Comparison of ENCODE assay signal across 8 mouse cellular contexts in the genomic region with DNA sequence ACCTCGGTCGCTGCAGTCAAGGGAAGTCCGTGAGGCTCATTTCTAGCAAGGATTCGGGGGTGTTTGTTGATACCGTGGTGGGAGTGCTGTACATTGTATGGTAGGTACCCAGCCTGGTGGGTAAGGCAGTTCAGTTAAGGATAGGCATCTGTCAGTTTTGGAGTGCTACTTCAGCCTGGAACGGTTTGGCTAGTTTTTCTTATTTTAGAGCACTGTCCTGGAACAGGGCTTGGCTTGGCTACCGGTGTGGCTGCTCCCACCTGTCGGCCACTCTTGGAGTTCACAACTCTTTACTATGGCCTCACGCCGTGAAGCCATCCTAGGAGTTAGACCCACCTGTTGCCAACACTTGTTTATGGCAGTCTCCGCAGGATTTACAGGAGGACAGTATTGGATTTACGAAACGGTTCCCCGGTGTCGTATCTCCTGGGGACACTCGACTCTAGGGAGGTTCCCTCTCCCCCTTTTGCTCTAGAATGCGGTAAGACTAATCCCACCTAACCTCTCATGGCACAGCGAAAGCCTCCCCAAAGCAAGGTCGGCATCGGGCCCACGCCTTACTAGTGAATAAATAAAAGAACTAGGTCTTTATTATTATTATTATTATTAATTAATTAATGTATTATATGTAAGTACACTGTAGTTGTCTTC. TPM values are rescaled to one million over a fixed set of nuclear protein-coding genes. Genes with fewer than 3 reads are reported as not detected.
DNase-seq lines count a peak whose midpoint lies in the region; ATAC-seq and TF ChIP-seq lines count a peak whose summit lies in the region.

No protein-coding gene starts in this region.

- H3K27ac ChIP-seq in forebrain, embryonic 14.5 days (ENCODE audit: low read depth, low read length) = peak overlapping the region; percentile 97
- peak overlapping the region; percentile 97 for H3K27ac ChIP-seq in hindbrain, embryonic 13.5 days
- H3K27ac ChIP-seq in limb, embryonic 12.5 days = peak overlapping the region; percentile 94
- H3K27ac ChIP-seq in midbrain, embryonic 15.5 days = peak overlapping the region; percentile 97

- TF ChIP-seq POLR2A in brain, embryonic 14.5 days (IDR thresholded peaks at IDR 0.05; ENCODE audit: borderline replicate concordance, extremely low read depth, insufficient read depth, insufficient read length, poor library complexity, severe bottlenecking) = no peak

- no peaks in the 10 kb centered on the region for H3K9me3 ChIP-seq in forebrain, embryonic 14.5 days (replicated peaks; ENCODE audit: control insufficient read depth, low read length)
- H3K9me3 ChIP-seq in hindbrain, embryonic 13.5 days = no peaks in the 10 kb centered on the region
- no peaks in the 10 kb centered on the region for H3K9me3 ChIP-seq in limb, embryonic 12.5 days
- no peaks in the 10 kb centered on the region for H3K9me3 ChIP-seq in midbrain, embryonic 15.5 days

- no peaks in the 10 kb centered on the region for H3K36me3 ChIP-seq in forebrain, embryonic 14.5 days (ENCODE audit: control insufficient read depth, insufficient read depth, low read length)
- no peaks in the 10 kb centered on the region for H3K36me3 ChIP-seq in hindbrain, embryonic 13.5 days
- H3K36me3 ChIP-seq in limb, embryonic 12.5 days = no peaks in the 10 kb centered on the region
- H3K36me3 ChIP-seq in midbrain, embryonic 15.5 days (replicated peaks) = no peaks in the 10 kb centered on the region

- H3K27me3 ChIP-seq in forebrain, embryonic 14.5 days (replicated peaks; ENCODE audit: control insufficient read depth, insufficient read depth, low read length) = no peaks in the 10 kb centered on the region
- no peaks in the 10 kb centered on the region for H3K27me3 ChIP-seq in hindbrain, embryonic 13.5 days
- no peaks in the 10 kb centered on the region for H3K27me3 ChIP-seq in limb, embryonic 12.5 days
- H3K27me3 ChIP-seq in midbrain, embryonic 15.5 days (replicated peaks) = no peaks in the 10 kb centered on the region

- peak overlapping the region; percentile 93 for H3K4me2 ChIP-seq in forebrain, embryonic 14.5 days (ENCODE audit: low read length)
- H3K4me2 ChIP-seq in hindbrain, embryonic 13.5 days = peak overlapping the region; percentile 94
- peak overlapping the region; percentile 90 for H3K4me2 ChIP-seq in limb, embryonic 12.5 days
- H3K4me2 ChIP-seq in midbrain, embryonic 15.5 days = peak overlapping the region; percentile 95

- H3K4me1 ChIP-seq in forebrain, embryonic 14.5 days (ENCODE audit: control insufficient read depth, insufficient read depth, low read length) = peaks cover 18% of the 10 kb centered on the region
- H3K4me1 ChIP-seq in hindbrain, embryonic 13.5 days (replicated peaks) = peaks cover 34% of the 10 kb centered on the region
- peaks cover 30% of the 10 kb centered on the region for H3K4me1 ChIP-seq in limb, embryonic 12.5 days (replicated peaks)
- H3K4me1 ChIP-seq in midbrain, embryonic 15.5 days = peaks cover 39% of the 10 kb centered on the region

- H3K4me3 ChIP-seq in forebrain, embryonic 14.5 days (ENCODE audit: low read depth, low read length) = peak overlapping the region; percentile 92
- H3K4me3 ChIP-seq in hindbrain, embryonic 13.5 days = peak overlapping the region; percentile 92
- peak overlapping the region; percentile 93 for H3K4me3 ChIP-seq in limb, embryonic 12.5 days (replicated peaks)
- H3K4me3 ChIP-seq in midbrain, embryonic 15.5 days = peak overlapping the region; percentile 81

- WGBS in forebrain, embryonic 14.5 days = 4% methylated on average over 21 of the region's 21 CpGs
- WGBS in hindbrain, embryonic 13.5 days = 7% methylated on average over 21 of the region's 21 CpGs
- WGBS in limb, embryonic 12.5 days = 5% methylated on average over 21 of the region's 21 CpGs
- 3% methylated on average over 21 of the region's 21 CpGs for WGBS in midbrain, embryonic 15.5 days

- no peak for ATAC-seq in forebrain, embryonic 14.5 days
- ATAC-seq in hindbrain, embryonic 13.5 days (ENCODE audit: low FRiP score) = no peak
- ATAC-seq in limb, embryonic 12.5 days (ENCODE audit: insufficient number of reproducible peaks, insufficient read depth, low FRiP score, low TSS enrichment, low read depth) = no peak
- ATAC-seq in midbrain, embryonic 15.5 days (replicated peaks) = no peak

- no peak for TF ChIP-seq CTCF in brain, embryonic 14.5 days (IDR thresholded peaks at IDR 0.05; ENCODE audit: borderline replicate concordance, extremely low read depth, insufficient read depth, insufficient read length)

- peak overlapping the region; percentile 70 for H3K9ac ChIP-seq in forebrain, embryonic 14.5 days (ENCODE audit: low read length)
- peak overlapping the region; percentile 74 for H3K9ac ChIP-seq in hindbrain, embryonic 13.5 days
- H3K9ac ChIP-seq in limb, embryonic 12.5 days (replicated peaks) = peak overlapping the region; percentile 73
- peak overlapping the region; percentile 43 for H3K9ac ChIP-seq in midbrain, embryonic 15.5 days

- peak; percentile 13 to 15 for DNase-seq in frontal cortex, postnatal 14 days (ENCODE audit: low spot score in 2 of 2)
- DNase-seq in frontal cortex, postnatal 25 days (ENCODE audit: low spot score in 2 of 2) = no peak
- DNase-seq in brain, embryonic 14.5 days (ENCODE audit: low read depth) = peak; percentile 26
- DNase-seq in forebrain, embryonic 14.5 days (ENCODE audit: low spot score) = peak; percentile 34
- DNase-seq in testis, postnatal 10 days (ENCODE audit: low spot score) = peak; percentile 60

RNA-seq across cellular contexts. Expression of a gene that starts 2.5 kb away (rescaled TPM):
- polyA plus RNA-seq in brain, embryonic 14.5 days (2012; rRNA removed) = 79.3 and 101 TPM in 2 replicates
- 28.5 and 34.2 TPM in 2 replicates for polyA plus RNA-seq in forebrain, embryonic 14.5 days (2014; fragmentation: Nextera tagmentation; extraction: Ambion mirVana)
- polyA plus RNA-seq in hindbrain, embryonic 13.5 days (2015; fragmentation: Nextera tagmentation; extraction: Ambion mirVana) = 26.0 and 28.8 TPM in 2 replicates
- 42.1 and 54.4 TPM in 2 replicates for polyA plus RNA-seq in limb, embryonic 12.5 days (2016; fragmentation: Nextera tagmentation; extraction: Ambion mirVana)
- 25.0 and 25.9 TPM in 2 replicates for polyA plus RNA-seq in midbrain, embryonic 15.5 days (2015; fragmentation: Nextera tagmentation; extraction: Ambion mirVana)

RNA-seq across cellular contexts. Expression of a gene that starts 56.2 kb away (rescaled TPM):
- polyA plus RNA-seq in brain, embryonic 14.5 days (2012; rRNA removed) = 204 and 254 TPM in 2 replicates
- polyA plus RNA-seq in forebrain, embryonic 14.5 days (2014; fragmentation: Nextera tagmentation; extraction: Ambion mirVana) = 24.4 and 34.3 TPM in 2 replicates
- 66.7 and 82.1 TPM in 2 replicates for polyA plus RNA-seq in hindbrain, embryonic 13.5 days (2015; fragmentation: Nextera tagmentation; extraction: Ambion mirVana)
- polyA plus RNA-seq in limb, embryonic 12.5 days (2016; fragmentation: Nextera tagmentation; extraction: Ambion mirVana) = 70.7 and 70.8 TPM in 2 replicates
- 102 and 109 TPM in 2 replicates for polyA plus RNA-seq in midbrain, embryonic 15.5 days (2015; fragmentation: Nextera tagmentation; extraction: Ambion mirVana)

Comparison
In these comparisons a context has a peak if more than half of its experiments do, and no peak if none do; other contexts are left out.
1. DNase-seq: peak in frontal cortex, postnatal 14 days (2 of 2), brain, embryonic 14.5 days (single experiment), forebrain, embryonic 14.5 days (single experiment) and testis, postnatal 10 days (single experiment); none in frontal cortex, postnatal 25 days (0 of 2).
2. Peak in every context shown above with its lines, with median percentiles within 50 percentile points of each other: H3K27ac ChIP-seq, H3K4me2 ChIP-seq, H3K4me3 ChIP-seq and H3K9ac ChIP-seq.